Mouse (Mus musculus) liver, postnatal 0 days (tissue): ENCODE results near the gene Col6a5.

Source experiments
- CTCF ChIP-seq: sonication (generic); IDR thresholded peaks from 2 replicates; pipeline ENCODE4 v1.5.1; 2016; ENCODE audit warnings: antibody characterized with exemption, low read depth
- EP300 ChIP-seq: IDR thresholded peaks from 2 replicates; pipeline ENCODE4 v1.6.1; 2016; ENCODE audit warnings: antibody characterized with exemption, low read depth, mild to moderate bottlenecking

DNA sequence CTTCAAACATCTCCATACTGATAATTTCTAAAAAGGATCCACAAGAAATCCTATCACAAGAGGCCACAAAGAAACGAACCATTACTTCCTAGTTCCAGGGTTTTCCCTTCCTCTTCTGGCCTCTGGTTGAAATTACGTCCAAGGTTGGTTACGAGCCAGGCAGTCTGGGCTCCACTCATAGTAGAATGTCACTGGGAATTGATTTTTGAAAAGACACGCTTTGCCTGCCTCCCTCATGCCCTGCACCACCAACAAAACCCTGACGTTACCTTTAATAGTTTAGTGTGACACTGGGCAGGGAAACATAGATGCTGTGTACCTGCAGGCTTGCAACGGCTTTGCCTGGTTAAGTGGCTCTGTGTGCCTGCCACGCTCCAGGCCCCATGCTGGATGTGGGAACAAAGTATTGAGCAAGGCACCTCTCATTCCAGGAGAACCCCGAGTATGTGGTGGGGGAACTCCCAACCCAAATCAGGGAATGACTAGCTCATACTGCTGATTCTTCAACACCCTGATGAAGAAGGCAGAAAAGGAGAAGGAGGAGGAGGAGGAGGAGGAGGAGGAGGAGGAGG, 133.3 kb downstream of the Col6a5 start:
- TF ChIP-seq CTCF (no peak), EP300 (no peak)
